Mouse (Mus musculus) heart, embryonic 15.5 days (tissue): ENCODE results near the gene Fpr-rs6. TPM values are rescaled to one million over a fixed set of nuclear protein-coding genes. Genes with fewer than 3 reads are reported as not detected.

Experiments
- ATAC-seq: fragments of 200-750 bp; cut with Nextera tagmentation; replicated peaks from 2 replicates; pipeline ENCODE4 v1.8.0; 2017; ENCODE audit warnings: low read depth, moderate TSS enrichment; ENCODE audit not compliant: insufficient number of reproducible peaks, insufficient read depth, low FRiP score
- H3K27ac ChIP-seq: fragments of 300-500 bp; sonication (generic); 2 replicates; pipeline ENCODE4 v1.5.1; 2015; ENCODE audit warnings: mild to moderate bottlenecking, inconsistent platforms
- H3K27me3 ChIP-seq: fragments of 300-500 bp; sonication (generic); 2 replicates; pipeline ENCODE4 v1.6.1; 2015; ENCODE audit warnings: inconsistent platforms
- H3K36me3 ChIP-seq: fragments of 300-500 bp; sonication (generic); 2 replicates; pipeline ENCODE4 v1.6.1; 2015; ENCODE audit warnings: mild to moderate bottlenecking, inconsistent platforms
- H3K4me1 ChIP-seq: fragments of 300-500 bp; sonication (generic); replicated peaks from 2 replicates; pipeline ENCODE4 v1.6.1; 2015; ENCODE audit warnings: inconsistent platforms
- H3K4me2 ChIP-seq: fragments of 300-500 bp; sonication (generic); 2 replicates; pipeline ENCODE4 v1.6.1; 2015; ENCODE audit warnings: inconsistent platforms, mild to moderate bottlenecking, moderate library complexity
- H3K4me3 ChIP-seq: fragments of 300-500 bp; sonication (generic); 2 replicates; pipeline ENCODE4 v1.5.1; 2015; ENCODE audit warnings: mild to moderate bottlenecking, inconsistent platforms
- H3K9ac ChIP-seq: fragments of 300-500 bp; sonication (generic); 2 replicates; pipeline ENCODE4 v1.6.1; 2015; ENCODE audit warnings: mild to moderate bottlenecking, inconsistent platforms
- H3K9me3 ChIP-seq: fragments of 300-500 bp; sonication (generic); replicated peaks from 2 replicates; pipeline ENCODE4 v1.6.1; 2016; ENCODE audit warnings: inconsistent platforms
- polyA plus RNA-seq: library from polyadenylated mRNA; unstranded; fragments of >200 nt; fragmentation: Nextera tagmentation; extraction: Ambion mirVana; gene quantifications from 2 replicates; pipeline ENCODE4 v1.2.1, GENCODE M21; 2015

The Fpr-rs6 gene
- polyA plus RNA-seq = not detected in 2 replicates

GRCm38 (mm10) chr17:20182997-20183396, at the start of gene Fpr-rs6:
Fpr-rs6 (minus strand) TSS chr17:20183097.
- H3K27me3 ChIP-seq = no peaks in the 10 kb centered on the region
- no peak within 1 kb of the TSS for H3K9ac ChIP-seq
- ATAC-seq = no peak
- H3K4me1 ChIP-seq = no peaks in the 10 kb centered on the region
- no peak within 1 kb of the TSS for H3K4me3 ChIP-seq
- no peak within 1 kb of the TSS for H3K4me2 ChIP-seq
- H3K9me3 ChIP-seq = 0 out of 2 replicates have a peak, but pooled peaks cover 2% of the 10 kb centered on the region
- no peaks in the 10 kb centered on the region for H3K36me3 ChIP-seq
- no peak within 1 kb of the TSS for H3K27ac ChIP-seq

Other genes starting within 250 kb of the Fpr-rs6 start
- gene Vmn2r104, start 134.8 kb downstream of the Fpr-rs6 start, polyA plus RNA-seq = not detected in 2 replicates
- not detected in 2 replicates for gene Fpr-rs7, start 68.9 kb downstream of the Fpr-rs6 start, polyA plus RNA-seq
- gene Vmn2r105, start 52.0 kb upstream of the Fpr-rs6 start, polyA plus RNA-seq = not detected in 2 replicates
- not detected in 2 replicates for gene Vmn2r106, start 102.5 kb upstream of the Fpr-rs6 start, polyA plus RNA-seq
- not detected in 2 replicates for gene Vmn2r107, start 162.1 kb upstream of the Fpr-rs6 start, polyA plus RNA-seq
- gene Vmn1r224, start 231.0 kb upstream of the Fpr-rs6 start, polyA plus RNA-seq = not detected in 2 replicates